Mouse (Mus musculus) E14TG2a.4 (cell line): ENCODE measurements around the gene Inpp5f.

Experiments used
- H3K27me3 ChIP-seq: 2 replicates; pipeline ENCODE4 v1.6.1; 2014; ENCODE audit warnings: low read length, control low read depth; ENCODE audit not compliant: insufficient read depth
- H3K36me3 ChIP-seq: 2 replicates; pipeline ENCODE4 v1.6.1; 2014; ENCODE audit warnings: low read length, control low read depth; ENCODE audit not compliant: insufficient read depth
- H3K4me1 ChIP-seq: replicated peaks from 2 replicates; pipeline ENCODE4 v1.6.1; 2014; ENCODE audit warnings: low read depth, low read length, control low read depth
- H3K4me3 ChIP-seq: replicated peaks from 2 replicates; pipeline ENCODE4 v1.5.1; 2014; ENCODE audit warnings: mild to moderate bottlenecking, low read length
- H3K9me3 ChIP-seq: 2 replicates; pipeline ENCODE4 v1.6.1; 2014; ENCODE audit warnings: low read length, control low read depth
- CTCF ChIP-seq: conservative IDR thresholded peaks from 2 replicates; pipeline ENCODE4 v1.5.1; 2014; ENCODE audit warnings: low read length
- NANOG ChIP-seq: IDR thresholded peaks from 2 replicates; pipeline ENCODE4 v1.6.1; 2014; ENCODE audit warnings: borderline replicate concordance, low read length, mixed read lengths
- POU5F1 ChIP-seq: IDR thresholded peaks from 2 replicates; pipeline ENCODE4 v1.6.1; 2014; ENCODE audit warnings: low read length, borderline replicate concordance

Gene Inpp5f

GRCm38 (mm10) chr7:128744684-128745485 is 133.8 kb downstream of the Inpp5f start, which contains the start of gene Sec23ip:
TSS of gene Sec23ip (plus strand) at chr7:128744943.
- peak within 1 kb of the TSS; percentile 100 for H3K4me3 ChIP-seq
- H3K4me1 ChIP-seq = peaks cover 48% of the 10 kb centered on the region
- no peaks in the 10 kb centered on the region for H3K9me3 ChIP-seq
- no peak for TF ChIP-seq CTCF
- TF ChIP-seq POU5F1 = no peak
- TF ChIP-seq NANOG = no peak
- peaks cover 32% of the 10 kb centered on the region for H3K36me3 ChIP-seq
- no peaks in the 10 kb centered on the region for H3K27me3 ChIP-seq
